Mouse (Mus musculus): ENCODE measurements around the gene Hadhb. TPM values are rescaled to one million over a fixed set of nuclear protein-coding genes. Genes with fewer than 3 reads are reported as not detected.

Gene Hadhb
- total and polyA plus RNA-seq, 3 experiments, result 69.5 to 118 (median 78.3) TPM

GRCm38 (mm10) chr5:30162339-30162738 is 7.3 kb downstream of the Hadhb start:
- in situ Hi-C loops (cut with MboI; ENCODE audit: low pct_ligation_motif_present, low pct_unique_long_range_greater_than_20kb, low sequenced_read_pairs), result no loop called here
- H3K4me1 ChIP-seq (ENCODE audit: control insufficient read depth in 1 of 2, insufficient read depth in 2 of 2), result peaks cover 0 to 7% of the 10 kb centered on the region in 2 experiments; a peak in 2 of 4 replicates
- H3K36me3 ChIP-seq (replicated peaks in 1 of 2; ENCODE audit: control insufficient read depth in 1 of 2, insufficient read depth in 1 of 2, low read length in 1 of 2), result peaks cover 2 to 48% of the 10 kb centered on the region in 2 experiments
- H3K9ac ChIP-seq (ENCODE audit: insufficient read depth, low read depth), result no peak overlapping the region
- TF ChIP-seq MAFK (IDR thresholded peaks at IDR 0.05; ENCODE audit: insufficient replicate concordance, low read length), result no peak
- TF ChIP-seq MYC (IDR thresholded peaks at IDR 0.05; ENCODE audit: low read depth, low read length), result no peak
- no peak for TF ChIP-seq EP300 (IDR thresholded peaks at IDR 0.05; ENCODE audit: low read length)
- no peak for TF ChIP-seq PAX5 (IDR thresholded peaks at IDR 0.05; ENCODE audit: low read length)
- TF ChIP-seq NELFE (IDR thresholded peaks at IDR 0.05; ENCODE audit: low read depth, low read length), result no peak
- TF ChIP-seq USF2 (conservative IDR thresholded peaks at IDR 0.05; ENCODE audit: low read depth, low read length), result no peak
- TF ChIP-seq USF1 (IDR thresholded peaks at IDR 0.05; ENCODE audit: low read depth, low read length), result no peak
- no peak for TF ChIP-seq POLR2AphosphoS2 (IDR thresholded peaks at IDR 0.05; ENCODE audit: low read depth, low read length)
- TF ChIP-seq IRF4 (IDR thresholded peaks at IDR 0.05; ENCODE audit: low read depth, low read length), result no peak
- TF ChIP-seq RAD21 (IDR thresholded peaks at IDR 0.05; ENCODE audit: low read depth, low read length), result no peak
- H3K27me3 ChIP-seq (replicated peaks), result no peaks in the 10 kb centered on the region
- no peak overlapping the region for H3K4me3 ChIP-seq (replicated peaks in 1 of 3; ENCODE audit: low read depth in 2 of 3, low read length in 2 of 3, poor library complexity in 1 of 3)
- no peak overlapping the region for H3K4me2 ChIP-seq (ENCODE audit: insufficient read depth, low read depth, poor library complexity, severe bottlenecking)
- peaks cover 27% of the 10 kb centered on the region for H3K79me2 ChIP-seq (replicated peaks; ENCODE audit: control insufficient read depth, extremely low read depth, insufficient read depth, poor library complexity, severe bottlenecking)
- H3K27ac ChIP-seq (ENCODE audit: insufficient read depth, low read depth), result no peak overlapping the region
- dilution Hi-C loops (cut with MboI; ENCODE audit: extremely low pct_ligation_motif_present, extremely low pct_unique_long_range_greater_than_20kb, low sequenced_read_pairs), result no loop called here
- no peak for DNase-seq (ENCODE audit: extremely low read depth)
- H3K9me3 ChIP-seq (replicated peaks; ENCODE audit: low read length), result no peaks in the 10 kb centered on the region

- Histone ChIP-seq H3K36me3 (replicated peaks in 1 of 2; ENCODE audit: control insufficient read depth in 1 of 2, insufficient read depth in 1 of 2, low read length in 1 of 2) (peaks cover 14 to 64% of the 10 kb centered on the region in 2 experiments), H3K4me1 (ENCODE audit: control insufficient read depth in 1 of 2, insufficient read depth in 2 of 2) (no peaks in the 10 kb centered on the region), H3K79me2 (replicated peaks; ENCODE audit: control insufficient read depth, extremely low read depth, insufficient read depth, poor library complexity, severe bottlenecking) (peaks cover 11% of the 10 kb centered on the region), H3K27me3 (replicated peaks) (no peaks in the 10 kb centered on the region), H3K9ac (ENCODE audit: insufficient read depth, low read depth) (no peak overlapping the region), H3K4me2 (ENCODE audit: insufficient read depth, low read depth, poor library complexity, severe bottlenecking) (no peak overlapping the region), H3K4me3 (replicated peaks in 1 of 3; ENCODE audit: low read depth in 2 of 3, low read length in 2 of 3, poor library complexity in 1 of 3) (no peak overlapping the region), H3K9me3 (replicated peaks; ENCODE audit: low read length) (no peaks in the 10 kb centered on the region), H3K27ac (ENCODE audit: insufficient read depth, low read depth) (no peak overlapping the region)
- dilution Hi-C loops (cut with MboI; ENCODE audit: extremely low pct_ligation_motif_present, extremely low pct_unique_long_range_greater_than_20kb, low sequenced_read_pairs), result no loop called here
- in situ Hi-C loops (cut with MboI; ENCODE audit: low pct_ligation_motif_present, low pct_unique_long_range_greater_than_20kb, low sequenced_read_pairs), result no loop called here
- no peak for TF ChIP-seq MEF2A (IDR thresholded peaks at IDR 0.05; ENCODE audit: borderline replicate concordance, low read depth, low read length)
- TF ChIP-seq BHLHE40 (IDR thresholded peaks at IDR 0.05; ENCODE audit: low read depth, low read length), result no peak
- no peak for TF ChIP-seq SIN3A (IDR thresholded peaks at IDR 0.05; ENCODE audit: low read length)
- no peak for TF ChIP-seq IRF4 (IDR thresholded peaks at IDR 0.05; ENCODE audit: low read depth, low read length)
- DNase-seq (ENCODE audit: extremely low read depth), result no peak
Measured at GRCm38 (mm10) chr5:30165234-30165946, 10.3 kb downstream of the Hadhb start.
